Mouse (Mus musculus) heart, embryonic 11.5 days (tissue): ENCODE measurements at regions not wholly inside any gene's neighbourhood (a gene's known extent, or its start where the extent isn't known, plus 50 kb on each side); places are given as distances from the start of the nearest gene placed in this dataset.

Source experiments
- ATAC-seq: fragments of 200-750 bp; cut with Nextera tagmentation; replicated peaks from 2 replicates; pipeline ENCODE4 v1.8.0; 2017; ENCODE audit warnings: moderate library complexity; ENCODE audit not compliant: insufficient number of reproducible peaks, low FRiP score, low TSS enrichment
- H3K27ac ChIP-seq: fragments of 300-500 bp; sonication (generic); 2 replicates; pipeline ENCODE4 v1.5.1; 2014; ENCODE audit warnings: mild to moderate bottlenecking, low read depth, low read length
- H3K27me3 ChIP-seq: fragments of 300-500 bp; sonication (generic); 2 replicates; pipeline ENCODE4 v1.6.1; 2014; ENCODE audit warnings: mild to moderate bottlenecking, low read length, mixed read lengths; ENCODE audit not compliant: control insufficient read depth, insufficient read depth
- H3K36me3 ChIP-seq: fragments of 300-500 bp; sonication (generic); 2 replicates; pipeline ENCODE4 v1.6.1; 2014; ENCODE audit warnings: mild to moderate bottlenecking, low read length, moderate library complexity, mixed read lengths; ENCODE audit not compliant: control insufficient read depth, insufficient read depth
- H3K4me1 ChIP-seq: fragments of 300-500 bp; sonication (generic); 2 replicates; pipeline ENCODE4 v1.6.1; 2014; ENCODE audit warnings: low read length; ENCODE audit not compliant: control insufficient read depth, insufficient read depth
- H3K4me2 ChIP-seq: fragments of 300-500 bp; sonication (generic); 2 replicates; pipeline ENCODE4 v1.6.1; 2014; ENCODE audit warnings: mild to moderate bottlenecking, moderate library complexity
- H3K4me3 ChIP-seq: fragments of 300-500 bp; sonication (generic); 2 replicates; pipeline ENCODE4 v1.5.1; 2014; ENCODE audit warnings: low read depth, low read length
- H3K9ac ChIP-seq: fragments of 300-500 bp; sonication (generic); 2 replicates; pipeline ENCODE4 v1.6.1; 2014; ENCODE audit warnings: mild to moderate bottlenecking, low read depth, low read length, moderate library complexity
- H3K9me3 ChIP-seq: fragments of 300-500 bp; sonication (generic); replicated peaks from 2 replicates; pipeline ENCODE4 v1.6.1; 2016; ENCODE audit warnings: low read length; ENCODE audit not compliant: control insufficient read depth
- WGBS: fragments of 180-500 bp; shearing (Covaris S2); extraction: QIAGEN DNeasy Blood & Tissue Kit; methylation state at CpG from one replicate; pipeline ENCODE4 v1.1.7; 2014; ENCODE audit not compliant: insufficient replicate concordance; 5-methylcytosine and 5-hydroxymethylcytosine counted together

DNA sequence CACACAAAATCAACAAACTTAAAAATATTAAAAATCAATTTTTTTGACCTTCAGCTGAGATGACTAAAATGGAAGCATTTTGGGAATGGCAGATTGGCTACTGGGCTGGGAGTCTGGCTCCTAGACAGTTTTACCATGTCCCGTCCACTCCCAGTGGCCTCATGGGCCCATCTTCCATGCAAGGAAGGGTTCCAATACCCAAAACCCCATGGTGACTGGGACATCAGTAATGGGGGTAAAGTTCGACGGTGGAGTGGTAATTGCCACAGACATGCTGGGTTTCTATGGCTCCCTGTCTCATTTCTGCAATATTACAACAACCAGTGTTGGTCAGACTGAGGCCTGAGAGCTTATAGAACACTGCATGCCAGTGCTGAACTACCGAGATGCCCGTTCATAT lies 82.2 kb downstream of the Il20rb start:
- no peaks in the 10 kb centered on the region for H3K4me1 ChIP-seq
- no peak for ATAC-seq
- no peak overlapping the region for H3K4me2 ChIP-seq
- H3K27me3 ChIP-seq = no peaks in the 10 kb centered on the region
- no peak overlapping the region for H3K4me3 ChIP-seq
- no peak overlapping the region for H3K27ac ChIP-seq
- no peak overlapping the region for H3K9ac ChIP-seq
- H3K9me3 ChIP-seq = no peaks in the 10 kb centered on the region
- 82% methylated on average over 5 of the region's 5 CpGs for WGBS
- no peaks in the 10 kb centered on the region for H3K36me3 ChIP-seq

DNA sequence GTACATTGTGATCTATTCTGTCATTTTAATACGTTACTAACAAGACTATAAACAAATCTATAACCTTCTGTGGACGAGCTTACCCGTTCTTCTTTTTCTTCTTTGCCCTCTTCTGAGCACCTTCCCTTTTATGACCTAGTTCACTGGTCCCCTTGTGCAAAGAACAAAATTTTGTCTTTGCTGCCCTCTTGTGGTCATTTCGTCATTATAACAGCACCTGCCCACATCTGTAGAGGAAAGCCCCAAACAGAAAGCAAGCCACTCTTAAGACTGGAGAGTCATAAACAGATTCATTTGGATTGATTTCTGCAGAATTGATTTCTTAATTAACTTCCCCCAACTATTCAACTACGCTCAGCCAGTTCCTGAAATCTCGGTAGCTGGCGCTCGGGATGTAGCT lies 86.2 kb downstream of the Il20rb start:
- Histone ChIP-seq H3K27me3 (0 out of 2 replicates have a peak, but pooled peaks cover 2% of the 10 kb centered on the region), H3K9me3 (no peaks in the 10 kb centered on the region), H3K27ac (no peak overlapping the region), H3K4me2 (no peak overlapping the region), H3K36me3 (no peaks in the 10 kb centered on the region), H3K4me3 (no peak overlapping the region), H3K9ac (no peak overlapping the region), H3K4me1 (no peaks in the 10 kb centered on the region)
- 23% methylated on average over 8 of the region's 8 CpGs for WGBS
- no peak for ATAC-seq

DNA sequence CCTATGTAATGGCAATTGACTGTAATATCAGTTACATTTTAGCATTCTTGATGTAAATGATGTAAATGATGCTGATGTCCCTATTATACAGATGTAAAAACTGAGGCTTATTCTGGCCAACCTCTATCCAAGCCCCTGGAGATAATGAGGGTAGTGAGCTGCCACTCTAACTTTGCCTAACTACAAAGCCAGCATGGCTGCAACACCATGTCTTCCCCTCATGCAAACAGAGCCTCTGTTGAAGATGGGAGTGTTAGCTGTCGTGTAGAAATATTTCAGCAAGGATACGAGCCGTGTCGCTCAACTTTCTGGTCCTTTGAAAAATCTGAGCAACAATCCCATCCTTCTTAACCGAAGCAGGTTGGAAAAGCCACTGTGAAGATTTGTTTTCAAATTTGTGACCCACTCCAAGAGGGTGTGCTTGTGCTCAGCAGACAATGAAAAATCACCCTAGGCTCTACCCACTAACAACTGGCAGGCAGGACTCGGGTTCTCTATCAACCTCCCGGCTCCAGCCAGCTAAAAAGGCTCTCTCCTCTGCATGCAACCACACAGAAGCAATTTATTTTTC lies 90.2 kb downstream of the Il20rb start:
- Histone ChIP-seq H3K36me3 (no peaks in the 10 kb centered on the region), H3K9me3 (no peaks in the 10 kb centered on the region), H3K4me1 (no peaks in the 10 kb centered on the region), H3K27ac (no peak overlapping the region), H3K27me3 (0 out of 2 replicates have a peak, but pooled peaks cover 2% of the 10 kb centered on the region), H3K4me3 (no peak overlapping the region), H3K4me2 (no peak overlapping the region), H3K9ac (no peak overlapping the region)
- 85% methylated on average over 7 of the region's 7 CpGs for WGBS
- no peak for ATAC-seq

DNA sequence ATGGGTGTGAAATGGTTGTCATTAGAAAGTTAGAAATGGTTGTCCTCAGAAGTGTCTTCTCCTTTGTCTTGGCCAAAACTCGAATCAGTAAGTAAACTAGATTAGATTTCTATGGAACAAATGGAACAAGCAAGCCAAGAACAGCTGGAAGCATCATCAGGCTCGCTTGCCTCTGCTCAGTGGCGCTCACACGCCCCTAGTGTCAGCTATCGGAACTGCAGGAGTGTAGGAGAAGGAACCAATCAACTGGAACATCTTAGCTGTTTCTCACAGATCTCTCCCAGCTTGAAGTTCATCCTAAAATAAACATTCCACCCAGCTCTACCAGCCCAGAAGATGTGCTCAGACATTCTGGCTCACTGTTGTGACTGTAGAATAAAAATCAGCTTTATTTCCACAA lies 90.9 kb downstream of the Il20rb start:
- Histone ChIP-seq H3K36me3 (no peaks in the 10 kb centered on the region), H3K27me3 (0 out of 2 replicates have a peak, but pooled peaks cover 2% of the 10 kb centered on the region), H3K4me2 (no peak overlapping the region), H3K4me3 (no peak overlapping the region), H3K4me1 (no peaks in the 10 kb centered on the region), H3K27ac (no peak overlapping the region), H3K9ac (no peak overlapping the region), H3K9me3 (no peaks in the 10 kb centered on the region)
- ATAC-seq = no peak
- 8% methylated on average over 5 of the region's 5 CpGs for WGBS

DNA sequence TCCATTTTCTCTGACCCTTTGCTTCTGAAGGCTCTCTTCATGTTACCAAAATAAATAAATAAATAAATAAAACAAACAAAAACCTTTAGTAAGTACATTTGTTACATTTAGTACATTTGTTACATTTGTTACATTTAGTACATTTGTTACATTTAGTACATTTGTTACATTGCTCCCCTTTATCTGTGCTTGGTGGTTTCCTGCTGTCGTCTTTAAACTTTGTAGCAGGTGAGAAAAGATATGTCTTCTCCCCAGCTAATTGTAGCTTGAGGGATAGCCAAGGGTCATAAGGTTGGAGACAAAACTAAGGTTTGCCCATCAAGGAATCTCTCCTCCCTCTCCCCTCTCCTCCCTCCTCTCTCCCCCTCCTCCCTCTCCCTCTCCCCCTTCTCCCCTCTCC lies 92.0 kb downstream of the Il20rb start:
- Histone ChIP-seq H3K4me3 (no peak overlapping the region), H3K36me3 (no peaks in the 10 kb centered on the region), H3K27ac (no peak overlapping the region), H3K9ac (no peak overlapping the region), H3K9me3 (no peaks in the 10 kb centered on the region), H3K4me2 (no peak overlapping the region), H3K27me3 (0 out of 2 replicates have a peak, but pooled peaks cover 2% of the 10 kb centered on the region), H3K4me1 (no peaks in the 10 kb centered on the region)
- WGBS = 53% methylated on average over 1 of the region's 1 CpGs
- ATAC-seq = no peak

DNA sequence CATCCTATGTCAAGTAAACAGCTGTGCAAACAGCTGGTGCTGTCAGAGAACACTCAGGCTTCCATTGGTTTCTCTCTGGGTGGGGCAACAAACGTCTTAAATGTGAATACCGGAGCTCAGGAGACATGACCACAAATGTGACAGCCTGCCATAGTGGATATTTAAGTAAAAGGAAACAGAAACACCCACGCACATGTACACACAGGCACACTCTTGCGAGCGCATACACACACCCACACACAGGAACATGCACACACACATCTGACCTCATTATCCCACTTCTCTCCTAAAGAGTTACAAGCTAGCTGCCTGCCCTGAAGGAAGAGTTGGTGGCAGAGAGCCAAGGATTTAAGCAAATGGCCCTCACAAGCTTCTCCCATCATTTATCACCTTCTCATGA lies 92.4 kb downstream of the Il20rb start:
- 75% methylated on average over 5 of the region's 5 CpGs for WGBS
- Histone ChIP-seq H3K4me3 (no peak overlapping the region), H3K9ac (no peak overlapping the region), H3K4me1 (no peaks in the 10 kb centered on the region), H3K9me3 (no peaks in the 10 kb centered on the region), H3K27ac (no peak overlapping the region), H3K4me2 (no peak overlapping the region), H3K27me3 (0 out of 2 replicates have a peak, but pooled peaks cover 2% of the 10 kb centered on the region), H3K36me3 (no peaks in the 10 kb centered on the region)
- ATAC-seq = no peak

DNA sequence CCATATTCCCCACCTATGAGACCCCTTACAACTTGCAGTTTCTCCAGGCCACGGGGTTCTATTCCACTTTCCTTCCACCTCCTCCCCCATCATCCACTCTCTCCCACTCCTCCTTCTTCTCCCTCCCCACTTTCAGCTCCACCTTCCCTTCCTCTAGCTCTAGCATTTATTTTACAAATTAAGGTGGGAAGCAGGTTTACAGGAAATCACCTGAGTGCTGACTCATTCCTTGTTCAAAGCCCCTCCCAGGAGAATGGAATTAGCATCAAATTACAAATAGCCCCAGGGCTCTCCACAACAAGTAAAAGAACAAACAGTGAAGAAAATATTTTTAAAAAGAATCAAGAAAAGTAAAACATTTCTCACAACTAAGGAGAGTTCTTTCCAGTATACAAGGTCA lies 94.3 kb downstream of the Il20rb start:
- Histone ChIP-seq H3K27ac (no peak overlapping the region), H3K36me3 (no peaks in the 10 kb centered on the region), H3K4me2 (no peak overlapping the region), H3K9ac (no peak overlapping the region), H3K4me3 (no peak overlapping the region), H3K27me3 (no peaks in the 10 kb centered on the region), H3K9me3 (no peaks in the 10 kb centered on the region), H3K4me1 (no peaks in the 10 kb centered on the region)
- WGBS = 38% methylated on average over 1 of the region's 1 CpGs
- no peak for ATAC-seq

DNA sequence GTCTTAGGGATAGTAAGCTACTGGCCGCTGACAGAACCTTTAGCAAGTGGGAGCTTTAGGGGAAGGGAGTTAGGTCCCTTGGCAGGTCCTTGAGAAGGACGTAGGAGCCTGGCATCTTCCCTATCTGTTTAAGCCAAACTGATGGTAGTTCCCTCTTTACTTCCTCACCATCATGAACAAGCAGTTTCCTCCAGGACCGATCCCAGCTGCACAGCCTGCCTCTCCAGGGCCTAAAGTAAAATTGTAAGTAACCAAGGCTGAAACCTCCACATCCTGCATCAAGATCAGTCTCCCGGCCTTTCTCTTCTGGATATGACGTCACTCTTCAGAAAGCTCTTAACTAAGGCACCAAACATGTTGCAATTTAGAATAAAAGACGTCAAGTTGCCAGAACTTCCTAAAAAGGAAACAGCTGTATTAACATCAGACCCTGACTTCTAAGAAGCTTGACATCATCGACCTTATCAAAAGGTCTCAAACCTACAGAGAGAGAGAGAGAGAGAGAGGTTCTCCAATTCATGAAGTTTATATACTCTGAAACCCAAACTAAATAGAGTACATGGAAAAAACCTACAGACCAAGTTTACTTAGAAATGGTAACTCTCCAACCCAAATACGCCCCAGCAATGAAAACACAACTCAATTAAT lies 94.9 kb downstream of the Il20rb start:
- Histone ChIP-seq H3K27me3 (no peaks in the 10 kb centered on the region), H3K27ac (no peak overlapping the region), H3K9me3 (no peaks in the 10 kb centered on the region), H3K4me1 (no peaks in the 10 kb centered on the region), H3K4me3 (no peak overlapping the region), H3K36me3 (no peaks in the 10 kb centered on the region), H3K9ac (no peak overlapping the region), H3K4me2 (no peak overlapping the region)
- ATAC-seq = no peak
- 51% methylated on average over 8 of the region's 8 CpGs for WGBS

DNA sequence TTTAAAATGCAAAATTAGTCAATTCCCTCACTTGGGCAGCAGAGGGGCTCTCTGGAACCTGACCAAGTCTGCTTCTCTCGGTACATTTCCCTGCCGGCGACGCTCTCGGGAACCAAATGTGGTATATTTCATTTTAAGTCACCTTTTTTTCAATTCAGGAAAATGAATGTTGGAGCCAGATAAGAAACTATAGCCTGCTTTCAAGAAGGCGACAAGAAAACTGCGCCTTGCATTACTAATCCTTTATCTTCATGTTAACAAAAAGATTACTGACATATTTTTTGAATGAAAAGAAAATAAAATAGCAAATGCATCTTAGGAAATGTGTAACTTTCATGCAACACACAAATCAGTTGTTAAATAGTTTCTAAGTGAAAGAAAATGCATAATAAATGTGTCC lies 98.2 kb downstream of the Il20rb start:
- 76% methylated on average over 7 of the region's 7 CpGs for WGBS
- no peak overlapping the region for H3K4me3 ChIP-seq
- no peak overlapping the region for H3K4me2 ChIP-seq

More for the DNA sequence above, 98.2 kb downstream of the Il20rb start:
- Histone ChIP-seq H3K27me3 (no peaks in the 10 kb centered on the region), H3K36me3 (no peaks in the 10 kb centered on the region), H3K27ac (no peak overlapping the region), H3K9me3 (no peaks in the 10 kb centered on the region), H3K9ac (no peak overlapping the region), H3K4me1 (no peaks in the 10 kb centered on the region)
- ATAC-seq = no peak
